Mouse (Mus musculus) testis, adult 2 months (tissue): ENCODE measurements around the gene Eif3b.

Experiments used
- CTCF ChIP-seq: fragments of 200-500 bp; IDR thresholded peaks from 2 replicates; pipeline ENCODE4 v1.5.1; 2012; ENCODE audit warnings: low read depth, mild to moderate bottlenecking, inconsistent platforms, low read length, moderate library complexity; ENCODE audit not compliant: control insufficient read depth, insufficient read depth, insufficient replicate concordance
- POLR2A ChIP-seq: fragments of 200-500 bp; IDR thresholded peaks from 2 replicates; pipeline ENCODE4 v1.6.1; 2012; ENCODE audit warnings: low read depth, mild to moderate bottlenecking, inconsistent platforms, low read length, moderate library complexity; ENCODE audit not compliant: control insufficient read depth

DNA sequence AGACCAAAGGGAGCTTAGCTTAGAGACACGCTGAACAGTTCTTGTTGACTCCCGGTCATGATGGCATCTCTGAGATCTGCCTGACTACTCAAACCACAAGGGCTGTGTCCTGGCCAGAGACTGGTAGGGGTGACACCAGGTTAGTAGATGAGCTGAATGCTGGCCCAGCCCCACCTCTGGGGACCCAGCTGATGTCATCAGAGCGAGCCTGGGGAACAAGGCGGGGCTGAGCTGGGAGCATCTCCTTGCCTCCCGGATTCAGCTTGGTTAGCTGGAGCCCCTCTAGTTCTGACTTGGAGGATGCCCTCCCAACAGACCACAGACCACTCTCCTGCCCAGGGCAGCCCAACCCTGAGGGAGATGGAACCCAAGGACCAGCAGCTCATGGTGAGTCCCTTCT lies 26.2 kb downstream of the Eif3b start, which contains the start of gene Gm4869:
- TF ChIP-seq POLR2A (no peak), CTCF (no peak)
